Mouse (Mus musculus) embryonic facial prominence, embryonic 11.5 days (tissue): ENCODE measurements around the gene 0610012G03Rik. TPM values are rescaled to one million over a fixed set of nuclear protein-coding genes. Genes with fewer than 3 reads are reported as not detected.

Experiments used
- microRNA-seq: library from miRNA; unstranded; fragments of <30 nt; microRNA quantifications from one replicate; pipeline ENCODE4, GENCODE M21; 2016; ENCODE audit warnings: borderline number of aligned reads
- polyA plus RNA-seq: library from polyadenylated mRNA; unstranded; fragments of >200 nt; fragmentation: Nextera tagmentation; extraction: Ambion mirVana; gene quantifications from 2 replicates; pipeline ENCODE4 v1.2.1, GENCODE M21; 2014

The 0610012G03Rik gene
- polyA plus RNA-seq, 1 experiment from 2014 or later, result 86.6 TPM

Small RNA genes lying within 50 kb of the gene (microRNA-seq; reads per million reads assigned to microRNA genes)
- not detected for gene Gm26269

Other genes starting within 250 kb of the 0610012G03Rik start
- gene Meltf, start 69.7 kb downstream of the 0610012G03Rik start, polyA plus RNA-seq, result 0.07 TPM in 1 of 2 replicates, not detected in the other
- 0.41 and 0.56 TPM in 2 replicates for gene Pigz, start 14.6 kb downstream of the 0610012G03Rik start, polyA plus RNA-seq
- gene Ncbp2, start within 50 bp of the 0610012G03Rik start, polyA plus RNA-seq, result 173 TPM in 2 replicates
- 10.0 and 10.9 TPM in 2 replicates for gene Senp5, start 54.8 kb upstream of the 0610012G03Rik start, polyA plus RNA-seq
- gene Pak2, start 130.8 kb upstream of the 0610012G03Rik start, polyA plus RNA-seq, result 41.6 and 42.6 TPM in 2 replicates
- gene Pigx, start 151.2 kb upstream of the 0610012G03Rik start, polyA plus RNA-seq, result 168 TPM in 2 replicates
- gene Cep19, start 151.3 kb upstream of the 0610012G03Rik start, polyA plus RNA-seq, result 46.1 and 46.5 TPM in 2 replicates
- gene Nrros, start 217.1 kb upstream of the 0610012G03Rik start, polyA plus RNA-seq, result 9.5 and 10.3 TPM in 2 replicates
- not detected in 2 replicates for gene Bex6, start 231.3 kb upstream of the 0610012G03Rik start, polyA plus RNA-seq